Mouse (Mus musculus): ENCODE results near the gene Gm11115. TPM values are rescaled to one million over a fixed set of nuclear protein-coding genes. Genes with fewer than 3 reads are reported as not detected.

Gm11115 gene
- not detected in 2 replicates for polyA plus RNA-seq (2016; fragmentation: Nextera tagmentation; extraction: Ambion mirVana)

- Histone ChIP-seq H3K27me3 (ENCODE audit: low read depth, poor library complexity, severe bottlenecking) (no peaks in the 10 kb centered on the region), H3K36me3 (no peaks in the 10 kb centered on the region), H3K9me3 (replicated peaks) (no peaks in the 10 kb centered on the region), H3K4me3 (no peak within 1 kb of the TSS), H3K4me1 (no peaks in the 10 kb centered on the region), H3K27ac (replicated peaks) (no peak within 1 kb of the TSS)
- no peak for DNase-seq (ENCODE audit: low spot score)
Observed at GRCm38 (mm10) chr5:88153999-88154398, at the start of gene Gm11115. TSS of gene Gm11115 (minus strand) at chr5:88154099.

GRCm38 (mm10) chr5:88111430-88111829 lies 42.5 kb downstream of the Gm11115 start, which contains the start of gene Gm11116:
TSS of gene Gm11116 (minus strand) at chr5:88111530.
- Histone ChIP-seq H3K36me3 (no peaks in the 10 kb centered on the region), H3K27ac (replicated peaks) (no peak within 1 kb of the TSS), H3K27me3 (ENCODE audit: low read depth, poor library complexity, severe bottlenecking) (no peaks in the 10 kb centered on the region), H3K4me1 (no peaks in the 10 kb centered on the region), H3K9me3 (replicated peaks) (no peaks in the 10 kb centered on the region), H3K4me3 (no peak within 1 kb of the TSS)
- WGBS: 81% methylated on average over 1 of the region's 1 CpGs
- no peak for DNase-seq (ENCODE audit: low spot score)

Other genes with a start within 250 kb of the Gm11115 start
- 0.41 and 1.0 TPM in 2 replicates for gene Csn3, start 228.5 kb downstream of the Gm11115 start, polyA plus RNA-seq (2016; fragmentation: Nextera tagmentation; extraction: Ambion mirVana)
- gene 2310003L06Rik, start 184.6 kb downstream of the Gm11115 start, polyA plus RNA-seq (2016; fragmentation: Nextera tagmentation; extraction: Ambion mirVana): not detected in 2 replicates
- not detected in 2 replicates for gene Gm28434, start 184.6 kb downstream of the Gm11115 start, polyA plus RNA-seq (2016; fragmentation: Nextera tagmentation; extraction: Ambion mirVana)
- gene Cabs1, start 174.7 kb downstream of the Gm11115 start, polyA plus RNA-seq (2016; fragmentation: Nextera tagmentation; extraction: Ambion mirVana): not detected in 2 replicates
- gene Smr3a, start 151.6 kb downstream of the Gm11115 start, polyA plus RNA-seq (2016; fragmentation: Nextera tagmentation; extraction: Ambion mirVana): not detected in 2 replicates
- not detected in 2 replicates for gene Smr2, start 67.5 kb downstream of the Gm11115 start, polyA plus RNA-seq (2016; fragmentation: Nextera tagmentation; extraction: Ambion mirVana)
- gene Gm11116, start 42.6 kb downstream of the Gm11115 start, polyA plus RNA-seq (2016; fragmentation: Nextera tagmentation; extraction: Ambion mirVana): not detected in 2 replicates
- gene Gm7714, start 114.8 kb upstream of the Gm11115 start, polyA plus RNA-seq (2016; fragmentation: Nextera tagmentation; extraction: Ambion mirVana): not detected in 2 replicates
- not detected in 2 replicates for gene Prol1, start 163.2 kb upstream of the Gm11115 start, polyA plus RNA-seq (2016; fragmentation: Nextera tagmentation; extraction: Ambion mirVana)
- gene Amtn, start 222.0 kb upstream of the Gm11115 start, polyA plus RNA-seq (2016; fragmentation: Nextera tagmentation; extraction: Ambion mirVana): not detected in 2 replicates

Measured in midbrain, embryonic 10.5 days (tissue).